Comparison of ENCODE assay signal across 13 mouse cellular contexts in the genomic region with DNA sequence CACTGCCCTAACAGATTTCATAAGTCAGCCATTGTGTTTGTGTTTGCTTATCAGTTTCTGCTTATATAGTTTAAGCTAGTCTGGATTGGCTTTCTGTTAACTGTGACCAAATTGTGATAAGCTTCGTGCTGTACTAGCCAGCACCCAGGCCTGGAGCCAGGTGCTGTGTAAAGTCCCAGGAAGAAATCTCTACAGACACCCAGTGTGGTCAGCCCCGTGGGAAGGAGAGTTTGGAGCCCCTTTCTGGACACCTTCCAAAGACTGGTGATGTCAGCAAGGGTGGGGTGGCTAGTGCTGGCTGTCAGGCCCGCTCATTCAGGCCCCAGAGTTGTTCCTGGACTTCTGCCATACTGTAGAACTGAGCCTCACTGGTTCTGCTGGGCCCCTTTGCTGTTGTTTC.
DNase-seq lines count a peak whose midpoint lies in the region; ATAC-seq and TF ChIP-seq lines count a peak whose summit lies in the region.
"Had no signal": no experiment of that assay in that cellular context is flagged by ENCODE, and none has a peak within 500 bp of the region (broad histone marks: within the 10 kb centered on the region; RNA-seq: fewer than 3 reads in every experiment).

No protein-coding gene starts in this region.

- TF ChIP-seq CTCF in liver, postnatal 0 days (IDR thresholded peaks at IDR 0.05; ENCODE audit: low read depth), result no peak

- no peak overlapping the region for H3K4me3 ChIP-seq in liver, postnatal 0 days (ENCODE audit: low read depth, low read length)
- H3K4me3 ChIP-seq in liver, embryonic 11.5 days (ENCODE audit: low read depth, low read length), result no peak overlapping the region
- no peak overlapping the region for H3K4me3 ChIP-seq in heart, embryonic 13.5 days
- no peak overlapping the region for H3K4me3 ChIP-seq in lung, embryonic 15.5 days
- no peak overlapping the region for H3K4me3 ChIP-seq in midbrain, embryonic 16.5 days (ENCODE audit: low read depth, low read length)
- H3K4me3 ChIP-seq: erythroblast, embryonic 14.5 days had no signal

- H3K27ac ChIP-seq in liver, postnatal 0 days (ENCODE audit: low read depth), result no peak overlapping the region
- H3K27ac ChIP-seq in liver, embryonic 11.5 days (ENCODE audit: low read depth, low read length), result no peak overlapping the region
- peak overlapping the region; percentile 76 for H3K27ac ChIP-seq in heart, embryonic 13.5 days (replicated peaks)
- H3K27ac ChIP-seq in lung, embryonic 15.5 days, result peak overlapping the region; percentile 31; the same call in 1 of the 2 replicates
- H3K27ac ChIP-seq in midbrain, embryonic 16.5 days (ENCODE audit: low read length), result no peak overlapping the region
- H3K27ac ChIP-seq: liver, embryonic 14.5 days had no signal

- WGBS in liver, postnatal 0 days (ENCODE audit: insufficient replicate concordance), result 33% methylated on average over 3 of the region's 3 CpGs
- WGBS in liver, embryonic 11.5 days, result 52% methylated on average over 3 of the region's 3 CpGs
- 14% methylated on average over 3 of the region's 3 CpGs for WGBS in heart, embryonic 13.5 days
- 20% methylated on average over 3 of the region's 3 CpGs for WGBS in lung, embryonic 15.5 days
- 66% methylated on average over 3 of the region's 3 CpGs for WGBS in midbrain, embryonic 16.5 days

- H3K9ac ChIP-seq in liver, postnatal 0 days (replicated peaks), result no peak overlapping the region
- no peak overlapping the region for H3K9ac ChIP-seq in liver, embryonic 11.5 days (ENCODE audit: low read depth, low read length)
- peak overlapping the region; percentile 48; the same call in 1 of the 2 replicates for H3K9ac ChIP-seq in heart, embryonic 13.5 days
- H3K9ac ChIP-seq in lung, embryonic 15.5 days, result no peak overlapping the region
- no peak overlapping the region for H3K9ac ChIP-seq in midbrain, embryonic 16.5 days (ENCODE audit: low read depth, low read length)
- H3K9ac ChIP-seq: liver, embryonic 14.5 days had no signal

- TF ChIP-seq EP300 in liver, postnatal 0 days (IDR thresholded peaks at IDR 0.05; ENCODE audit: low read depth), result no peak

- no peaks in the 10 kb centered on the region; the same call in 1 of the 2 replicates for H3K36me3 ChIP-seq in liver, postnatal 0 days (replicated peaks; ENCODE audit: insufficient read depth, low read length)
- peaks cover 2% of the 10 kb centered on the region; the same call in 1 of the 2 replicates for H3K36me3 ChIP-seq in liver, embryonic 11.5 days (ENCODE audit: control insufficient read depth, insufficient read depth, low read length)
- H3K36me3 ChIP-seq in heart, embryonic 13.5 days, result peaks cover 18% of the 10 kb centered on the region
- no peaks in the 10 kb centered on the region for H3K36me3 ChIP-seq in lung, embryonic 15.5 days
- H3K36me3 ChIP-seq in midbrain, embryonic 16.5 days (ENCODE audit: control insufficient read depth, insufficient read depth, low read length), result peaks cover 17% of the 10 kb centered on the region; the same call in 1 of the 2 replicates

- no peaks in the 10 kb centered on the region for H3K27me3 ChIP-seq in liver, postnatal 0 days (ENCODE audit: insufficient read depth, low read length)
- H3K27me3 ChIP-seq in liver, embryonic 11.5 days (replicated peaks; ENCODE audit: control insufficient read depth, insufficient read depth, low read length), result no peaks in the 10 kb centered on the region
- no peaks in the 10 kb centered on the region for H3K27me3 ChIP-seq in heart, embryonic 13.5 days (replicated peaks)
- H3K27me3 ChIP-seq in lung, embryonic 15.5 days, result no peaks in the 10 kb centered on the region
- H3K27me3 ChIP-seq in midbrain, embryonic 16.5 days (ENCODE audit: control insufficient read depth, insufficient read depth, low read depth, low read length), result no peaks in the 10 kb centered on the region

- DNase-seq in liver, postnatal 0 days, result no peak
- no peak for DNase-seq in liver, embryonic 11.5 days (ENCODE audit: low spot score)
- DNase-seq in urinary bladder, postnatal 36 days (ENCODE audit: low spot score in 2 of 2), result peak; percentile 20 to 28
- DNase-seq in testis, postnatal 14 days (ENCODE audit: low spot score), result no peak
- DNase-seq in testis, postnatal 10 days (ENCODE audit: low spot score), result no peak
- DNase-seq: adrenal gland, adult 2 months; cerebellum, postnatal 25 days; kidney, postnatal 25 days had no signal

- peaks cover 7% of the 10 kb centered on the region for H3K4me1 ChIP-seq in liver, postnatal 0 days (ENCODE audit: insufficient read depth)
- H3K4me1 ChIP-seq in liver, embryonic 11.5 days (replicated peaks; ENCODE audit: control insufficient read depth, insufficient read depth, low read length), result 0 out of 2 replicates have a peak, but pooled peaks cover 4% of the 10 kb centered on the region
- peaks cover 46% of the 10 kb centered on the region for H3K4me1 ChIP-seq in heart, embryonic 13.5 days
- H3K4me1 ChIP-seq in lung, embryonic 15.5 days, result peaks cover 11% of the 10 kb centered on the region
- H3K4me1 ChIP-seq in midbrain, embryonic 16.5 days (ENCODE audit: control insufficient read depth, insufficient read depth, low read length), result no peaks in the 10 kb centered on the region

- H3K4me2 ChIP-seq in liver, postnatal 0 days (ENCODE audit: low read depth, low read length), result no peak overlapping the region
- no peak overlapping the region for H3K4me2 ChIP-seq in liver, embryonic 11.5 days
- H3K4me2 ChIP-seq in heart, embryonic 13.5 days, result no peak overlapping the region
- H3K4me2 ChIP-seq in lung, embryonic 15.5 days, result no peak overlapping the region
- no peak overlapping the region for H3K4me2 ChIP-seq in midbrain, embryonic 16.5 days (ENCODE audit: low read length)

- H3K9me3 ChIP-seq in liver, postnatal 0 days (ENCODE audit: low read length), result no peaks in the 10 kb centered on the region
- no peaks in the 10 kb centered on the region for H3K9me3 ChIP-seq in liver, embryonic 11.5 days (ENCODE audit: control insufficient read depth, low read length)
- no peaks in the 10 kb centered on the region for H3K9me3 ChIP-seq in heart, embryonic 13.5 days
- H3K9me3 ChIP-seq in lung, embryonic 15.5 days, result no peaks in the 10 kb centered on the region
- no peaks in the 10 kb centered on the region for H3K9me3 ChIP-seq in midbrain, embryonic 16.5 days (replicated peaks; ENCODE audit: control insufficient read depth, low read length, poor library complexity, severe bottlenecking)

- peak; percentile 23; the same call in 1 of the 2 replicates for ATAC-seq in liver, postnatal 0 days
- no peak for ATAC-seq in liver, embryonic 11.5 days (replicated peaks; ENCODE audit: low FRiP score)
- peak; percentile 56; the same call in 1 of the 2 replicates for ATAC-seq in heart, embryonic 13.5 days (ENCODE audit: extremely low read depth, insufficient number of reproducible peaks, low FRiP score, low TSS enrichment)
- ATAC-seq in lung, embryonic 15.5 days (ENCODE audit: borderline replicate concordance, extremely low read depth, low FRiP score, low TSS enrichment), result peak; percentile 82; the same call in 1 of the 2 replicates
- ATAC-seq in midbrain, embryonic 16.5 days, result no peak

Comparison
In these comparisons a context has a peak if more than half of its experiments do, and no peak if none do; other contexts are left out.
1. ATAC-seq: peak in liver, postnatal 0 days (single experiment), heart, embryonic 13.5 days (single experiment) and lung, embryonic 15.5 days (single experiment); none in liver, embryonic 11.5 days (single experiment) and midbrain, embryonic 16.5 days (single experiment).
2. DNase-seq: peak in urinary bladder, postnatal 36 days (2 of 2); none in liver, postnatal 0 days (single experiment), liver, embryonic 11.5 days (single experiment), testis, postnatal 14 days (single experiment) and testis, postnatal 10 days (single experiment).
3. H3K27ac ChIP-seq: peak in heart, embryonic 13.5 days (single experiment) and lung, embryonic 15.5 days (single experiment); none in liver, postnatal 0 days (single experiment), liver, embryonic 11.5 days (single experiment) and midbrain, embryonic 16.5 days (single experiment).